Mouse (Mus musculus) hindbrain, embryonic 13.5 days (tissue): ENCODE data around the gene Selenov. TPM values are rescaled to one million over a fixed set of nuclear protein-coding genes. Genes with fewer than 3 reads are reported as not detected.

Source experiments
- ATAC-seq: fragments of 200-750 bp; cut with Nextera tagmentation; 2 replicates; pipeline ENCODE4 v1.8.0; 2017; ENCODE audit warnings: moderate TSS enrichment; ENCODE audit not compliant: low FRiP score
- H3K27ac ChIP-seq: fragments of 300-500 bp; sonication (generic); 2 replicates; pipeline ENCODE4 v1.5.1; 2015; ENCODE audit warnings: inconsistent platforms, mild to moderate bottlenecking, moderate library complexity
- H3K27me3 ChIP-seq: fragments of 300-500 bp; sonication (generic); 2 replicates; pipeline ENCODE4 v1.6.1; 2015; ENCODE audit warnings: mild to moderate bottlenecking, inconsistent platforms
- H3K36me3 ChIP-seq: fragments of 300-500 bp; sonication (generic); 2 replicates; pipeline ENCODE4 v1.6.1; 2015; ENCODE audit warnings: mild to moderate bottlenecking, inconsistent platforms
- H3K4me1 ChIP-seq: fragments of 300-500 bp; sonication (generic); replicated peaks from 2 replicates; pipeline ENCODE4 v1.6.1; 2015; ENCODE audit warnings: inconsistent platforms
- H3K4me2 ChIP-seq: fragments of 300-500 bp; sonication (generic); 2 replicates; pipeline ENCODE4 v1.6.1; 2015; ENCODE audit warnings: inconsistent platforms, mild to moderate bottlenecking, moderate library complexity
- H3K4me3 ChIP-seq: fragments of 300-500 bp; sonication (generic); 2 replicates; pipeline ENCODE4 v1.5.1; 2015; ENCODE audit warnings: mild to moderate bottlenecking, inconsistent platforms
- H3K9ac ChIP-seq: fragments of 300-500 bp; sonication (generic); 2 replicates; pipeline ENCODE4 v1.6.1; 2015; ENCODE audit warnings: mild to moderate bottlenecking, inconsistent platforms
- H3K9me3 ChIP-seq: fragments of 300-500 bp; sonication (generic); 2 replicates; pipeline ENCODE4 v1.6.1; 2016; ENCODE audit warnings: inconsistent platforms
- WGBS: fragments of 180-500 bp; shearing (Covaris S2); methylation state at CpG from one replicate; pipeline ENCODE4 v1.1.7; 2015; 5-methylcytosine and 5-hydroxymethylcytosine counted together
- polyA plus RNA-seq: library from polyadenylated mRNA; unstranded; fragments of >200 nt; fragmentation: Nextera tagmentation; extraction: Ambion mirVana; gene quantifications from 2 replicates; pipeline ENCODE4 v1.2.1, GENCODE M21; 2015

Gene Selenov
- 0.74 and 1.2 TPM in 2 replicates for polyA plus RNA-seq

DNA sequence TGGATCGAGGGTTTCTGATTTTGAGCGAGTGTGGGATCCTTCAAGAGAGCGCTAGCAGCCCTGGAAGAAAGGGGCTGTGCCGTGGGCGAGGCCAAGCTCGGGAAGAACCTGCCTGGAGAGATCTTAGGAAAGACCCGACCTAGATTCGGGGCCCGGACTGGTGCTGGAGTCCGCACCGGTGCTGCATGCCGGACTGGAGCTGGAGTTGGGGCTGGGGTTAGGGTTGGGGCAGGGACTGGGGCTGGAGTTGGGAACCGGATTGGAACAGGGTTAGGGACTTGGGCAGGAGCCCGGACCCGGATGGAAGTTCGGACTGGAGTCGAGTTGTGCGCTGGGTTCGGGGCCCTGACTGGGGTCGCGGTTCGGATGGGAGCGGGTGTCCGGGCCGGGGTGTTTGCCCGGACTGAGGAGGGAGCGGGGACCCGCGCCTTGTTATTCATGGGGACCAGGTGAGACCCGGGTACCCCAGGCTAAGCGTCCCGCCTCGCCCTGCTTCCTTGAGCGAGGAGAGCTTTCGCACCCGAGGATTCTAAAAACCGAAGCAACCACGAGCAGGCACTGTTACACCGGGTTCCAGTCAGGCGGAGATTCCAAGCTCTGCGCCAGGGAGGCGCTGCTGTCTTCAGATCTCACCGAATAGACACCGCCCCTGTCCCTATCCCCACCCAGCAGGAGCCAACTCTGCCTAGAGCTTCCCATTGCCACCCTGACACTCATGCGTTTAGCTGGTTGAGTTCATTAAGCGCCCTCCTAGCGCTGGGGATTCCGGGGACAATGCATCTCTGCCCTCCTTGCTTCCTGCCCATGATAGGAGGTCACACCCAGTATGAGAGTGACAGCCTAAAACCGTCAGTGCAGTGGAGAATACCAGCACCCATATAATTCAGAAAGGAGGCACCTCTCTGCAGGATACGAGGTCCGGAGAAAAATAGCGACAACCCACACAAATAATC, at the start of gene Selenov:
Selenov (minus strand) TSS at position 549 of the 953 bp plus-strand sequence.
- peaks cover 78% of the 10 kb centered on the region for H3K27me3 ChIP-seq
- H3K27ac ChIP-seq: no peak within 1 kb of the TSS
- peak within 1 kb of the TSS; percentile 30 for H3K4me3 ChIP-seq
- H3K36me3 ChIP-seq: no peaks in the 10 kb centered on the region
- ATAC-seq: 0 out of 2 replicates have a peak, but pooled peaks have one; percentile 49
- under 1% methylated on average over 52 of the region's 52 CpGs for WGBS
- H3K4me2 ChIP-seq: peak within 1 kb of the TSS; percentile 53
- no peaks in the 10 kb centered on the region for H3K9me3 ChIP-seq
- H3K9ac ChIP-seq: peak within 1 kb of the TSS; percentile 51
- H3K4me1 ChIP-seq: peaks cover 39% of the 10 kb centered on the region

GRCm38 (mm10) chr7:28339213-28339917, 48.4 kb upstream of the Selenov start:
- Histone ChIP-seq H3K27ac (peak overlapping the region; percentile 88), H3K4me2 (peak overlapping the region; percentile 84), H3K36me3 (peaks cover 8% of the 10 kb centered on the region; the same call in 1 of the 2 replicates), H3K27me3 (no peaks in the 10 kb centered on the region), H3K9ac (0 out of 2 replicates have a peak overlapping the region, but pooled peaks have one; percentile 64), H3K9me3 (no peaks in the 10 kb centered on the region), H3K4me3 (peak overlapping the region; percentile 96), H3K4me1 (peaks cover 31% of the 10 kb centered on the region)
- 80% methylated on average over 19 of the region's 19 CpGs for WGBS
- ATAC-seq: no peak; the same call in 1 of the 2 replicates

- Histone ChIP-seq H3K9ac (peak within 1 kb of the TSS; percentile 97), H3K4me1 (peaks cover 31% of the 10 kb centered on the region), H3K27ac (peak within 1 kb of the TSS; percentile 88), H3K4me2 (peak within 1 kb of the TSS; percentile 84), H3K9me3 (no peaks in the 10 kb centered on the region), H3K36me3 (peaks cover 8% of the 10 kb centered on the region; the same call in 1 of the 2 replicates), H3K4me3 (peak within 1 kb of the TSS; percentile 96), H3K27me3 (no peaks in the 10 kb centered on the region)
- ATAC-seq: peak; percentile 98
- under 1% methylated on average over 77 of the region's 77 CpGs for WGBS
Observed at GRCm38 (mm10) chr7:28338108-28338998, 47.4 kb upstream of the Selenov start, which contains the start of gene Supt5. Gene Supt5, minus strand, starts transcription at chr7:28338746.

DNA sequence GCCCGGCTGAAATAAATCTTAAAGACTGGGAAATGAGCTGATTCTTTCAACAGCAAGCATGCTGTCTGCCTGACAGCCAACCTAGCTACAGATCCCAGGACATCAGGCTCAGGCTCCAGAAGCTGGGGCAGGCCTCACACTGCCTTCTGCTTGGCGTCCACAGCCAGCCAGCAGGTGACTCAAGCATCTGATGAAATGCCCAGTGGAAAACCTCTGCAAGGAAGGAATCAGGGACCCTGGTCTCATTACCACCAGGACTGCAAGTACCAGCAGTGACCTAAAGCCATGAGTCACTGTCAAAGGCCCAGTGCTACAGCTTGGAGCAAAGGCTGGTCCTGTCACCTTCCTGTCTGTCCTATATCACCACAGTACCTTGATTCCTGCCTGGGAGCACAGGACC, 44.5 kb upstream of the Selenov start:
- H3K9me3 ChIP-seq: no peaks in the 10 kb centered on the region
- H3K4me3 ChIP-seq: no peak overlapping the region
- 93% methylated on average over 2 of the region's 2 CpGs for WGBS
- peaks cover 31% of the 10 kb centered on the region for H3K4me1 ChIP-seq
- H3K27ac ChIP-seq: no peak overlapping the region
- ATAC-seq: no peak
- H3K9ac ChIP-seq: 0 out of 2 replicates have a peak overlapping the region, but pooled peaks have one; percentile 24
- no peak overlapping the region for H3K4me2 ChIP-seq
- H3K27me3 ChIP-seq: no peaks in the 10 kb centered on the region
- H3K36me3 ChIP-seq: peaks cover 19% of the 10 kb centered on the region

DNA sequence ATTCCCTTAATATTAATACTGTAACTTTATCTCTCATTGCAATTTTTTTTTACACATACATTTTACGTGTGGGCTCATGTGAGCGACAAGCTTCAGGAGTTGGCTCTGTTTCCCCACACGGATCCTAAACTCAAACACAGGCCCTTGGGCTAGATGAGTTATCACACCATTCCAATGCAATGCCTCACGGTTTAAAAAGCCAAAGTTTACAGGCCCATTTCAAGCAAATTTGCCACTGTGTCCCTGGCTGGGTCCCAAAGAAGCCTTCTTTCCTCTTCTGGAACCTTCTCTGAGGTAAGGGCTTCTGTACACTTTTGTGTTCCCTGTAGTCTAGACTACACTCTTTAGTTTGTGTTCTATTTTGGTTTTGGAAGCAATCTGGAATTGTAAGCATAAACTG, 43.5 kb upstream of the Selenov start:
- H3K4me2 ChIP-seq: no peak overlapping the region
- no peak overlapping the region for H3K9ac ChIP-seq
- H3K36me3 ChIP-seq: peaks cover 29% of the 10 kb centered on the region
- no peak for ATAC-seq
- H3K9me3 ChIP-seq: no peaks in the 10 kb centered on the region
- no peak overlapping the region for H3K27ac ChIP-seq
- peaks cover 31% of the 10 kb centered on the region for H3K4me1 ChIP-seq
- no peaks in the 10 kb centered on the region for H3K27me3 ChIP-seq
- 93% methylated on average over 4 of the region's 4 CpGs for WGBS
- H3K4me3 ChIP-seq: no peak overlapping the region

DNA sequence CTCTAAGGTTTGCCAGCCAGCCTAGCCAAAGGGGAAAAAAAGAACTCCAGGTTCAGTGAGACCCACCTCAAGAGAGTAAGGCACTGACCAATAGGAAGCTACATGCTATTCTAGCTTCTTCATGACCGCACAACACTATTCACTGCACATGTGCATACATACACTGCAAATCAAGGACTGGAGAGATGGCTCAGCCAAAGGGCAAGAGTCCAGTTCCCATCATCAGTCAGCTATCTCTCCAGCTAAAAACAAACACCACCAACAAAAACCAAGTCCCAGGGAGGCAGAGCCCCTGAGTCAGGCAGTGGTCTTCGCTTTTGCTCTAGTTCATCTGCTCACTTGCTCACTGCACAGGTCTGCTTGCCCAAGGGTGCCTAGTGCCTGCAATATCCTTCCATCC, 37.3 kb upstream of the Selenov start:
- Histone ChIP-seq H3K36me3 (peaks cover 83% of the 10 kb centered on the region), H3K4me2 (no peak overlapping the region), H3K9ac (no peak overlapping the region), H3K4me3 (no peak overlapping the region), H3K9me3 (no peaks in the 10 kb centered on the region), H3K4me1 (no peaks in the 10 kb centered on the region), H3K27ac (no peak overlapping the region), H3K27me3 (no peaks in the 10 kb centered on the region)
- no peak for ATAC-seq
- 98% methylated on average over 2 of the region's 2 CpGs for WGBS

DNA sequence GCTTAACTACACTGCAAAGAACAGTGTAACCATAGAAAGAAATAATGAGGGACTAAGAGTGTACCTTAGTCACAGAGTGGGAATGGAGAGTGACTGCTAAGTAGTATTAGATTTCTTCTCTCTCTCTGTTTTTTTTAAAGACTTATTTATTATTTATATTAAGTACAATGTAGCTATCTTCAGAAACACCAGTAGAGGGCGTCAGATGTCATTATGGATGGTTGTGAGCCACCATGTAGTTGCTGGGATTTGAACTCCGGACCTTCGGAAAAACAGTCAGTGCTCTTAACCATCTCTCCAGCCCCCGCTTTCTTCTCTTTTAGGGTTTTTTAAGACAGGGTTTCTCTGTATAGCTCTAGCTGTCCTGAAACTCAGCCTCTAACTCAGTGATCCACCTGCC, 35.5 kb upstream of the Selenov start:
- H3K27me3 ChIP-seq: no peaks in the 10 kb centered on the region
- no peak for ATAC-seq
- 78% methylated on average over 4 of the region's 4 CpGs for WGBS
- no peak overlapping the region for H3K4me3 ChIP-seq
- H3K9me3 ChIP-seq: no peaks in the 10 kb centered on the region
- H3K4me1 ChIP-seq: no peaks in the 10 kb centered on the region
- no peak overlapping the region for H3K27ac ChIP-seq
- H3K36me3 ChIP-seq: peaks cover 99% of the 10 kb centered on the region
- no peak overlapping the region for H3K4me2 ChIP-seq
- no peak overlapping the region for H3K9ac ChIP-seq

- no peaks in the 10 kb centered on the region for H3K27me3 ChIP-seq
- no peak overlapping the region for H3K4me2 ChIP-seq
- 95% methylated on average over 8 of the region's 8 CpGs for WGBS
Observed at GRCm38 (mm10) chr7:28325293-28325692, 34.3 kb upstream of the Selenov start.

DNA sequence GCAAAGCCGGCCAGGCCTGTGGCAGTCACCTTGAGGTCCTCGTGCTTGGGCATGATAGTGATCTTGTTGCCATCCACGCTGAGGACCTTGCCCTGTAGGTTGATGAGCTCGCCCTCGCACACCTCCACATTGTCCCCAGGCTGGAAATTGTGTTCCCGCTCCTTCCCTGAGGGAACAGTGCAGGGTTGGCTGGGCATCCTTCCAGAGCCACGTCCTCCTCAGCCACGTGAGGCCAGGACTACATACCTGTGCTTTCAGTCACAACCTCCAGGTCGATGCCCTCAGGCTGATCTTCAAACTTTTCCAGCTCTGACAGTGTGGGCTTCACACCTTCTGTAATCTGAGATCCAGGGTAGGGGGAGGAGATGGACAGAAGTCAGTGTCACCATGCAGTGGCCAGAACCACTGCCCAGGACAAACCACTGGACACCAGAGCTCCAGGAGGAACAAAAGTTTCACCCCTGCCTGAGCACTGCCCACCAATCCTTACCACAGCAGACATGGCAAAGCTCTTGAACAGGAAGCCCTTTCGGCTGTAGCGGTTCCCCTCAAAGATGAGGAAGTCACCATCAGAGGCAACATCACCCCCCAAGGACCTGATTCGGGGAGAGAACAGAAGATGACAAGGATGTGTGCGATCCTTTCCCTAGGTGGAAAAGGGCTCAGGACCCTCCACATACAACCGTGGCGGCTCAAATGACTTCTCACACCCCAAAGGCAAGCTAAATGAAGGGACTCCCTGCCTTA, 31.2 kb upstream of the Selenov start:
- WGBS: 95% methylated on average over 15 of the region's 15 CpGs
- H3K4me2 ChIP-seq: no peak overlapping the region

More at GRCm38 (mm10) chr7:28325293-28325692, 34.3 kb upstream of the Selenov start:
- no peak overlapping the region for H3K9ac ChIP-seq
- no peak overlapping the region for H3K27ac ChIP-seq
- no peaks in the 10 kb centered on the region for H3K9me3 ChIP-seq
- ATAC-seq: no peak
- H3K4me3 ChIP-seq: no peak overlapping the region
- H3K36me3 ChIP-seq: peaks cover 99% of the 10 kb centered on the region
- no peaks in the 10 kb centered on the region for H3K4me1 ChIP-seq

GRCm38 (mm10) chr7:28318714-28319113, 27.7 kb upstream of the Selenov start:
- no peak overlapping the region for H3K9ac ChIP-seq
- H3K4me1 ChIP-seq: no peaks in the 10 kb centered on the region
- peaks cover 98% of the 10 kb centered on the region for H3K36me3 ChIP-seq
- no peak overlapping the region for H3K4me3 ChIP-seq
- ATAC-seq: no peak
- no peaks in the 10 kb centered on the region for H3K27me3 ChIP-seq
- H3K9me3 ChIP-seq: no peaks in the 10 kb centered on the region
- no peak overlapping the region for H3K27ac ChIP-seq
- 99% methylated on average over 17 of the region's 17 CpGs for WGBS
- no peak overlapping the region for H3K4me2 ChIP-seq

More for the DNA sequence above, 31.2 kb upstream of the Selenov start:
- Histone ChIP-seq H3K4me1 (no peaks in the 10 kb centered on the region), H3K36me3 (peaks cover 99% of the 10 kb centered on the region), H3K27me3 (no peaks in the 10 kb centered on the region), H3K9ac (no peak overlapping the region), H3K27ac (no peak overlapping the region), H3K9me3 (no peaks in the 10 kb centered on the region), H3K4me3 (no peak overlapping the region)
- ATAC-seq: no peak

DNA sequence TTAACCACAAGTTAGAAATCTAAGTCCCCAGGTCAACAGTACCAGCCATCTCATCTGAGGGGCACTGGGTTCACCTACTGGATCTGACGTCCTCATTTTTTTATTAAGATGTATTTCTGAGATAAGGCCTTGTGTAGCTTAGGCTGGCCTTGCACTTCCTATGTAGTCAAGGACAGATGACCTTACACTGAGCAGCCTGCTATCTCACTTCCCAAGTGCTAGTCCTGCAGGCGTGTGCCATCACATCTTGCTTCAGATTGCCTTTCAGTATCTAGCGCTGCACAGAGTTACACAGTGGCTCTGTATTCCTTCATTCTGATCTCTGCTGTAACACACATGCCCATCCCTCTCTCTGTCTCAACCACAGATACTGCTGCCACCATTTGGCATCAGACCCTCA, 27.1 kb upstream of the Selenov start:
- 90% methylated on average over 3 of the region's 3 CpGs for WGBS
- H3K36me3 ChIP-seq: peaks cover 91% of the 10 kb centered on the region

More for the DNA sequence above, 27.1 kb upstream of the Selenov start:
- H3K4me3 ChIP-seq: no peak overlapping the region
- no peaks in the 10 kb centered on the region for H3K4me1 ChIP-seq
- H3K9ac ChIP-seq: no peak overlapping the region
- no peak overlapping the region for H3K4me2 ChIP-seq
- H3K27ac ChIP-seq: no peak overlapping the region
- H3K9me3 ChIP-seq: no peaks in the 10 kb centered on the region
- ATAC-seq: no peak
- H3K27me3 ChIP-seq: no peaks in the 10 kb centered on the region
